Mouse (Mus musculus): ENCODE measurements around the gene Rab10. TPM values are rescaled to one million over a fixed set of nuclear protein-coding genes. Genes with fewer than 3 reads are reported as not detected.

Gene Rab10
- polyA plus RNA-seq, 1 experiment from 2014 or later, result 89.7 TPM

DNA sequence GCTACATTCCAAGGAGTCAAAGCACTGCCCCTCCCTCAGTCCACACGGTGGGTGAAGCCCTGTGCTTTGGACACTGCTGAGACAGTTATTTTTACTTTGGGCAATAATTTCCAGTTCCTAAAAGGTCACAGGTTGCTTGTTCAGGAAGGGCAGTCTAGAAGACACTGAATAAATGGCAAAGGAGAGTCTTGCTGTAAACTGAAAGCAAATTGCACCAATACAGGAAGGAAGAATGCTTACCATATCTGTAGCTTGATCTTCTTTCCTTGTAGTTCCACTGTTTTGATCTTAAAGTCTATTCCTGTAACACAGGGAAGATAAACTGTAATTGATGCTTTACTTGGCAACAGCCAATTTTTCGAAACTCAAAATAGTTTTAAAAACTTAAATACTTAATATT is 45.3 kb downstream of the Rab10 start:
- no peaks in the 10 kb centered on the region for H3K4me1 ChIP-seq (ENCODE audit: insufficient read depth)
- DNase-seq, result no peak
- no peaks in the 10 kb centered on the region for H3K27me3 ChIP-seq (ENCODE audit: insufficient read depth, low read length)
- H3K36me3 ChIP-seq (ENCODE audit: insufficient read depth), result no peaks in the 10 kb centered on the region; the same call in 1 of the 2 replicates
- no peak overlapping the region for H3K9ac ChIP-seq
- WGBS, result 68% methylated on average over 2 of the region's 2 CpGs
- H3K4me2 ChIP-seq, result no peak overlapping the region
- ATAC-seq (ENCODE audit: insufficient read depth), result no peak
- H3K27ac ChIP-seq (ENCODE audit: low read depth), result no peak overlapping the region
- H3K4me3 ChIP-seq (ENCODE audit: low read depth, low read length), result no peak overlapping the region
- no peaks in the 10 kb centered on the region for H3K9me3 ChIP-seq (ENCODE audit: low read depth, low read length)
- TF ChIP-seq CTCF (IDR thresholded peaks at IDR 0.05; ENCODE audit: low read depth), result no peak

DNA sequence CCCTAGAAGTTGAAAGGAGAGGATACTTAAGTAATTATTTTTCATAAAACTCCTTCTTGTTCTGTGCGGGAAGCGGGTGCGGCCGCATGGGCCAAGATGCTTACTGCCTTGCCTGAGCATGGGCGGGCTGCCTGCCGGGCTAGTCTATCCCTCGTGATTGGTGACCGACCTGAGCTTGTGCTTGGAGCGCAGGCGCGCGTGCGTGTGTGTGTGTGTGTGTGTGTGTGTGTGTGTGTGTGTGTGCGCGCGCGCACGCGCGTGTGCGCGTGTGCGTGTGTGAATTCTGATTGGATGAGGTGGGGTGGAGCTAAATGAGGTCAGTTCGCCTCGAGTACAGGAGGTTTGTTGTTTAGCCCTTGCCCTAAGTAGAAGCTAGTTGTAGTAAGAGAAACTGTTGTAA is 48.2 kb downstream of the Rab10 start:
- DNase-seq, result no peak
- TF ChIP-seq CTCF (IDR thresholded peaks at IDR 0.05; ENCODE audit: low read depth), result no peak
- Histone ChIP-seq H3K9ac (no peak overlapping the region), H3K4me2 (no peak overlapping the region), H3K4me3 (ENCODE audit: low read depth, low read length) (no peak overlapping the region), H3K4me1 (ENCODE audit: insufficient read depth) (no peaks in the 10 kb centered on the region), H3K27ac (ENCODE audit: low read depth) (no peak overlapping the region), H3K36me3 (ENCODE audit: insufficient read depth) (peaks cover 2% of the 10 kb centered on the region; the same call in 1 of the 2 replicates), H3K27me3 (ENCODE audit: insufficient read depth, low read length) (no peaks in the 10 kb centered on the region), H3K9me3 (ENCODE audit: low read depth, low read length) (no peaks in the 10 kb centered on the region)
- 94% methylated on average over 22 of the region's 25 CpGs for WGBS
- no peak for ATAC-seq (ENCODE audit: insufficient read depth)

DNA sequence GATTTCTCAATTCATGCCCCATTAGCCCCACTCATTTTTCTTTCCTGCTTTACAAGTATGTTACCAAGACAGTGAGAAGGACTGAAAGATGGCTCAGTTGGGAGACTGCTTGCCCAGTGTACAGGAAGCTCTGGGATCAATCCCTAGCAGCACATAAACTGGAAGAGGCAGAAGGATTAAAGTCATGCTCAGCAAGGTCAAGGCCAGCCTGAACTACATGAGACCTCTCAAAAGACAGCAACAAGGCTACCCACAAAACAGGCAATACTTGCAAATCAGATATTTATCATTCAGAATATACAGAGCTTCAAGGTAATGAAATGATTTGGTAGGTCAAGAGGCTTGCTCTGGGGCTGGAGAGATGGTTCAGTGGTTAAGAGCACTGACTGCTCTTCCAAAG is 53.8 kb downstream of the Rab10 start:
- Histone ChIP-seq H3K4me2 (no peak overlapping the region), H3K27ac (ENCODE audit: low read depth) (no peak overlapping the region), H3K9me3 (ENCODE audit: low read depth, low read length) (no peaks in the 10 kb centered on the region), H3K4me3 (ENCODE audit: low read depth, low read length) (no peak overlapping the region), H3K36me3 (ENCODE audit: insufficient read depth) (peaks cover 33% of the 10 kb centered on the region), H3K9ac (no peak overlapping the region), H3K27me3 (ENCODE audit: insufficient read depth, low read length) (no peaks in the 10 kb centered on the region), H3K4me1 (ENCODE audit: insufficient read depth) (no peaks in the 10 kb centered on the region)
- ATAC-seq (ENCODE audit: insufficient read depth) (no peak), DNase-seq (no peak)
- TF ChIP-seq CTCF (IDR thresholded peaks at IDR 0.05; ENCODE audit: low read depth), result no peak

DNA sequence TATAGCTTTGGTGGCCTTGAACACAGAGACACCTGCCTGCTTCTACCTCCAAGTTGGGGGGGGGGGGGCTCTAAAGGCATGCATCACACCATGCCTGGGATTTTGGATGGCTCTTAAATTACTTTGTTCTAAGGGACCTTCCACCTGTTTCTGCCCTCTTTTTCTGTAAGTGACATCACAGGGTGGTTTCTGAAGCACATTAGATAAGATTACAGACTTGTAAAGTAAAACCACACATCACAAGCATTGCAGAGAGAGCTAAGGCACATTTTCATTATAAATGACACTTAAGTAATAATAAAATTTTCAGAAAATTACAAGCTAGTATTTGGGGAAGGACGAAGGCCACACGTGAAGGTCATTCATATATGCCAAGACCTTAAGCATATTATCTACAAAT is 54.3 kb downstream of the Rab10 start:
- ATAC-seq (ENCODE audit: insufficient read depth) (no peak), DNase-seq (no peak)
- Histone ChIP-seq H3K9me3 (ENCODE audit: low read depth, low read length) (no peaks in the 10 kb centered on the region), H3K4me2 (no peak overlapping the region), H3K27ac (ENCODE audit: low read depth) (no peak overlapping the region), H3K4me1 (ENCODE audit: insufficient read depth) (no peaks in the 10 kb centered on the region), H3K9ac (no peak overlapping the region), H3K4me3 (ENCODE audit: low read depth, low read length) (no peak overlapping the region), H3K27me3 (ENCODE audit: insufficient read depth, low read length) (no peaks in the 10 kb centered on the region), H3K36me3 (ENCODE audit: insufficient read depth) (peaks cover 38% of the 10 kb centered on the region)
- no peak for TF ChIP-seq CTCF (IDR thresholded peaks at IDR 0.05; ENCODE audit: low read depth)
- 91% methylated on average over 2 of the region's 2 CpGs for WGBS

DNA sequence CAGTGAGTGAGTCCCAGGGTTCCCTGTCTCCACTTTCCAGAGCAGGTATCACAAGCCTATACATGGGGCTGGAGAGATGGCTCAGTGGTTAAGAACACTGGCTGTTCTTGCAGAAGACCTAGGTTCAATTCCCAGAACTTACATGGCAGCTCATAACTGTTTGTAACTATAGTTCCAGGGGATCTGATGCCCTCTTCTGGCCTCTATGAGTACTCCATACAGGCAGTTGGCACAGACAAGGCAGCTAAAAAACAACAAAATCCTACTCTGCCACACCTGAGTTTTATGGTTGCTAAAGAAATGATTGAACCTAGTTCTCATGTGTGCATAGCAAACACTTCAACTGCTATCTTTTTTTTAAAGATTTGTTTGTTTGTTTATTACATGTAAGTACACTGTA is 56.2 kb downstream of the Rab10 start:
- Histone ChIP-seq H3K4me3 (ENCODE audit: low read depth, low read length) (no peak overlapping the region), H3K9me3 (ENCODE audit: low read depth, low read length) (no peaks in the 10 kb centered on the region), H3K27me3 (ENCODE audit: insufficient read depth, low read length) (no peaks in the 10 kb centered on the region), H3K9ac (no peak overlapping the region), H3K27ac (ENCODE audit: low read depth) (no peak overlapping the region), H3K4me2 (no peak overlapping the region), H3K4me1 (ENCODE audit: insufficient read depth) (no peaks in the 10 kb centered on the region), H3K36me3 (ENCODE audit: insufficient read depth) (peaks cover 55% of the 10 kb centered on the region)
- peak; percentile 28; the same call in 1 of the 2 replicates for TF ChIP-seq CTCF (IDR thresholded peaks at IDR 0.05; ENCODE audit: low read depth)
- no peak for ATAC-seq (ENCODE audit: insufficient read depth)
- peak; percentile 26 for DNase-seq

DNA sequence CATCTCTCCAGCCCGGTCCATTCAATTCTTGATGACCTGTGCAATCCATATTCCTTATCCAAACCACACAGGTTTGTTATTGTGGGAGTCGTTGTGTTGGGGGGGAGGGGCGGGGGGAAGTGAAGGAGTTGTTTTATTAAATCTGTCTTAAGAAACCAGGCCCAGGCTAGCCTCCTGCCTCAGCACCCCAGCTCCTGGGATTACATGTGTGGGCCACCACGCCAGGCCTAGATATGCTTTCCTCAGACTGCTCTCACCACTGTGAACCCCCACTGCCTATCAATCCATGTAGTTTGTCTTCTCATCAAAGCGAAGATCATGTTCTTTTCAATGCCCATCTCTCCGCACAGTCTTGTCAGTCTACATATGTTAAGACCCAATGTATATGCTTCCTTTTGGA is 63.7 kb downstream of the Rab10 start:
- H3K27me3 ChIP-seq (ENCODE audit: insufficient read depth, low read length), result no peaks in the 10 kb centered on the region
- TF ChIP-seq CTCF (IDR thresholded peaks at IDR 0.05; ENCODE audit: low read depth), result no peak
- H3K9ac ChIP-seq, result no peak overlapping the region
- no peaks in the 10 kb centered on the region for H3K4me1 ChIP-seq (ENCODE audit: insufficient read depth)
- H3K4me3 ChIP-seq (ENCODE audit: low read depth, low read length), result no peak overlapping the region
- H3K27ac ChIP-seq (ENCODE audit: low read depth), result no peak overlapping the region
- ATAC-seq (ENCODE audit: insufficient read depth), result no peak
- H3K9me3 ChIP-seq (ENCODE audit: low read depth, low read length), result no peaks in the 10 kb centered on the region
- H3K4me2 ChIP-seq, result no peak overlapping the region
- peaks cover 39% of the 10 kb centered on the region for H3K36me3 ChIP-seq (ENCODE audit: insufficient read depth)
- no peak for DNase-seq
- WGBS, result 90% methylated on average over 6 of the region's 6 CpGs

DNA sequence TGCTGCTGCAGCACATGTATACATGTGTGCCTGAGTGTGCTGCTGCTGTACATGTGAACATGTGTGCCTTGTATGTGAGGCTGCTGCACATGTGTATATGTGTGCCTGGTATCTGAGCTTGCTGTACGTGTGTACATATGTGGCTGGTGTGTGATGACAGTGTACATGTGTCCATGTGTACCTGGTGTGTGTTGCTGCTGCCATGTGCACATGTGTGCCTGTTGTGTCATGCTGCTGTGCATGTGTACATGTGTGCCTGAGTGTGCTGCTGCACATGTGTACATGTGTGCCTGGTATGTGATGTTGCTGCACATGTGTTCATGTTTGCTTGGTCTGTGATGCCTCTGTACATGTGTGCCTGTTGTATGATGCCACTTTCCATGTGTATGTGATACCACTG is 70.2 kb downstream of the Rab10 start:
- Histone ChIP-seq H3K4me1 (ENCODE audit: insufficient read depth) (no peaks in the 10 kb centered on the region), H3K9me3 (ENCODE audit: low read depth, low read length) (0 out of 2 replicates have a peak, but pooled peaks cover 3% of the 10 kb centered on the region), H3K27me3 (ENCODE audit: insufficient read depth, low read length) (no peaks in the 10 kb centered on the region), H3K36me3 (ENCODE audit: insufficient read depth) (peaks cover 36% of the 10 kb centered on the region), H3K4me2 (no peak overlapping the region), H3K9ac (no peak overlapping the region), H3K27ac (ENCODE audit: low read depth) (no peak overlapping the region), H3K4me3 (ENCODE audit: low read depth, low read length) (no peak overlapping the region)
- WGBS, result 97% methylated on average over 1 of the region's 1 CpGs
- ATAC-seq (ENCODE audit: insufficient read depth) (no peak), DNase-seq (no peak)
- no peak for TF ChIP-seq CTCF (IDR thresholded peaks at IDR 0.05; ENCODE audit: low read depth)

Measured in lung, embryonic 14.5 days (tissue).